Mouse (Mus musculus) lung, adult 2 months (tissue): ENCODE data around the gene Hcls1.
A peak's percentile ranks its signal among the peaks of the same experiment; 100 is the strongest.

Experiments used
- CTCF ChIP-seq: fragments of 200-500 bp; IDR thresholded peaks from 2 replicates; pipeline ENCODE4 v1.5.1; 2011; ENCODE audit warnings: mild to moderate bottlenecking, low read length, control low read depth; ENCODE audit not compliant: insufficient read depth
- POLR2A ChIP-seq: fragments of 200-500 bp; IDR thresholded peaks from 2 replicates; pipeline ENCODE4 v1.6.1; 2011; ENCODE audit warnings: low read depth, mild to moderate bottlenecking, control low read depth, low read length, borderline replicate concordance; ENCODE audit errors: extremely low read depth

GRCm38 (mm10) chr16:37010370-37010769, 75.6 kb downstream of the Hcls1 start:
- TF ChIP-seq CTCF (peak; percentile 36; the same call in 1 of the 2 replicates), POLR2A (no peak)
